Mouse (Mus musculus) midbrain, embryonic 12.5 days (tissue): ENCODE measurements at regions not wholly inside any gene's neighbourhood (a gene's known extent, or its start where the extent isn't known, plus 50 kb on each side); places are given as distances from the start of the nearest gene placed in this dataset.

Experiments used
- ATAC-seq: fragments of 200-750 bp; cut with Nextera tagmentation; 2 replicates; pipeline ENCODE4 v1.8.0; 2017; ENCODE audit warnings: low read depth, moderate TSS enrichment, moderate library complexity; ENCODE audit not compliant: low FRiP score
- H3K27ac ChIP-seq: fragments of 300-500 bp; sonication (generic); replicated peaks from 2 replicates; pipeline ENCODE4 v1.5.1; 2016; ENCODE audit warnings: mild to moderate bottlenecking
- H3K27me3 ChIP-seq: fragments of 300-500 bp; sonication (generic); 2 replicates; pipeline ENCODE4 v1.6.1; 2016; ENCODE audit warnings: mild to moderate bottlenecking
- H3K36me3 ChIP-seq: fragments of 300-500 bp; sonication (generic); 2 replicates; pipeline ENCODE4 v1.6.1; 2016
- H3K4me1 ChIP-seq: fragments of 300-500 bp; sonication (generic); 2 replicates; pipeline ENCODE4 v1.6.1; 2016
- H3K4me2 ChIP-seq: fragments of 300-500 bp; sonication (generic); replicated peaks from 2 replicates; pipeline ENCODE4 v1.6.1; 2016; ENCODE audit warnings: mild to moderate bottlenecking, moderate library complexity
- H3K4me3 ChIP-seq: fragments of 300-500 bp; sonication (generic); 2 replicates; pipeline ENCODE4 v1.5.1; 2016; ENCODE audit warnings: mild to moderate bottlenecking
- H3K9ac ChIP-seq: fragments of 300-500 bp; sonication (generic); replicated peaks from 2 replicates; pipeline ENCODE4 v1.6.1; 2016; ENCODE audit warnings: mild to moderate bottlenecking, moderate library complexity
- H3K9me3 ChIP-seq: fragments of 300-500 bp; sonication (generic); 2 replicates; pipeline ENCODE4 v1.6.1; 2016; ENCODE audit warnings: mild to moderate bottlenecking
- WGBS: fragments of 180-500 bp; shearing (Covaris S2); methylation state at CpG from one replicate; pipeline ENCODE4 v1.1.7; 2016; 5-methylcytosine and 5-hydroxymethylcytosine counted together

GRCm38 (mm10) chr1:109161067-109161466 lies 821.2 kb upstream of the Cdh7 start:
- Histone ChIP-seq H3K4me3 (no peak overlapping the region), H3K4me1 (no peaks in the 10 kb centered on the region), H3K9ac (no peak overlapping the region), H3K27me3 (no peaks in the 10 kb centered on the region), H3K36me3 (no peaks in the 10 kb centered on the region), H3K27ac (no peak overlapping the region), H3K9me3 (no peaks in the 10 kb centered on the region), H3K4me2 (no peak overlapping the region)
- ATAC-seq = peak; percentile 52; the same call in 1 of the 2 replicates
- 78% methylated on average over 1 of the region's 1 CpGs for WGBS

DNA sequence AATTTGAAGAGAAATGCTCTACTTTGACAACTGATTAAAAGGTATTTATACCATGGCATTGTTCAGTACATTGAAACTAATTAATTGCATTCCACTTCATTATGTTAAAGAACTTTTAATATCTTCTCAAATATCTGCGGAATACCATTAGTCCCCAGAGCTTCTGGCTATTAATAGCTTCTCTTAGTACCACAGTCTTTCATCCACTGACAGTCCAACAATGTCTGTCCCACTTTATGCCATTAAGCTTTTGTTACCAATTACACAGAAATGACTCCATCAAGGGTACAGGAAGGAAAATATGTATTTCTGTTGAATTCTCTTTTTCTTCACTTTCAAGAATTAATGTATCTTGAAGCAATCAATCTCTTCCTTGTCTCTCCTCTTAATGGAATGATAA lies 811.4 kb upstream of the Cdh7 start:
- no peak overlapping the region for H3K27ac ChIP-seq
- H3K4me2 ChIP-seq = no peak overlapping the region
- no peaks in the 10 kb centered on the region for H3K4me1 ChIP-seq
- no peak overlapping the region for H3K4me3 ChIP-seq
- ATAC-seq = no peak
- 85% methylated on average over 1 of the region's 1 CpGs for WGBS
- H3K9ac ChIP-seq = no peak overlapping the region
- no peaks in the 10 kb centered on the region for H3K36me3 ChIP-seq
- no peaks in the 10 kb centered on the region for H3K9me3 ChIP-seq
- no peaks in the 10 kb centered on the region for H3K27me3 ChIP-seq

DNA sequence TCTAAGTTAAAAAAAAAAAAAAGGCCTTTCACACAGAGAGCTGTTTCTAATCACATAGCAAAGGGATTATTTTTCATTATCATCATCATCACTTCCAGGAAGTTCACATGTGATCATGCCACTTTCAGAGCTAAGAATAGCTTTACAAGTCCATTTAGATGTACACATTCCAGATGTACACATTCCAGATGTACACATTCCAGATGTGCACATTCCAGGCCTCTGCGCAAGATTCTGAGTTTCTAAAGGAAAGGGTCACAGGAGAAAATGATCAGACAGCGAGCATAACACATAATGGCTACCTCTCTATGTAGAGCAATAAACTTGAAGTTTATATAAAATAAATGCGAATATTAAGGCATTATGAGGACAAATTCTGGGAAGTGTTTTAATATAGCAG lies 795.7 kb upstream of the Cdh7 start:
- H3K9ac ChIP-seq = no peak overlapping the region
- no peak for ATAC-seq
- 86% methylated on average over 3 of the region's 3 CpGs for WGBS

GRCm38 (mm10) chr1:109220088-109220487 lies 762.1 kb upstream of the Cdh7 start:
- Histone ChIP-seq H3K9ac (no peak overlapping the region), H3K27ac (no peak overlapping the region), H3K4me3 (no peak overlapping the region), H3K27me3 (no peaks in the 10 kb centered on the region), H3K36me3 (no peaks in the 10 kb centered on the region), H3K9me3 (no peaks in the 10 kb centered on the region), H3K4me2 (no peak overlapping the region), H3K4me1 (no peaks in the 10 kb centered on the region)
- WGBS = 67% methylated on average over 1 of the region's 1 CpGs
- ATAC-seq = no peak

More for the DNA sequence above, 795.7 kb upstream of the Cdh7 start:
- H3K4me1 ChIP-seq = no peaks in the 10 kb centered on the region
- no peak overlapping the region for H3K4me2 ChIP-seq
- no peak overlapping the region for H3K4me3 ChIP-seq
- H3K9me3 ChIP-seq = no peaks in the 10 kb centered on the region
- no peaks in the 10 kb centered on the region for H3K27me3 ChIP-seq
- no peaks in the 10 kb centered on the region for H3K36me3 ChIP-seq
- H3K27ac ChIP-seq = no peak overlapping the region

DNA sequence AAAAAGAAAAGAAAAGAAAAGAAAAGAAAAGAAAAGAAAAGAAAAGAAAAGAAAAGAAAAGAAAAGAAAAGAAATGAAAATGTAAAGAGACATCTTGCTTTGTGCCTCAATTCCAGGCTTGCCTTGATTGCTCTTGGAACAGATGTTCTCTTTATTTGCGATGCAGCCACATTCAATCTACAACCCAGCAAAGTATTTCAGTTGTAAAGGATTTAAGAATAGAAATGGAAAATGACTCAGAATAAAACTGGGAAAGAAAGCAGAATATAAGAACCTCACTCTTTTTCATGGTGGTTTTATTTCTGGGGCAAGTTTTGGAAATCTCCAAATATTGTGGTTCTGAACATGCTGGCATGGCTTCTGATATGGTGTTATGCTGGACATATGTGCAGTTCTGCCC lies 758.7 kb upstream of the Cdh7 start:
- H3K4me1 ChIP-seq = no peaks in the 10 kb centered on the region
- no peak overlapping the region for H3K27ac ChIP-seq
- H3K9me3 ChIP-seq = no peaks in the 10 kb centered on the region
- no peak for ATAC-seq
- no peaks in the 10 kb centered on the region for H3K27me3 ChIP-seq
- H3K9ac ChIP-seq = no peak overlapping the region
- no peak overlapping the region for H3K4me2 ChIP-seq
- H3K36me3 ChIP-seq = no peaks in the 10 kb centered on the region
- no peak overlapping the region for H3K4me3 ChIP-seq
- 97% methylated on average over 1 of the region's 1 CpGs for WGBS
